Mouse (Mus musculus): Measurements from ENCODE around the gene Flrt1. TPM values are rescaled to one million over a fixed set of nuclear protein-coding genes. Genes with fewer than 3 reads are reported as not detected.
A peak's percentile ranks its signal among the peaks of the same experiment; 100 is the strongest.

Gene Flrt1
- polyA plus RNA-seq, 1 experiment from 2014 or later: 9.5 TPM

DNA sequence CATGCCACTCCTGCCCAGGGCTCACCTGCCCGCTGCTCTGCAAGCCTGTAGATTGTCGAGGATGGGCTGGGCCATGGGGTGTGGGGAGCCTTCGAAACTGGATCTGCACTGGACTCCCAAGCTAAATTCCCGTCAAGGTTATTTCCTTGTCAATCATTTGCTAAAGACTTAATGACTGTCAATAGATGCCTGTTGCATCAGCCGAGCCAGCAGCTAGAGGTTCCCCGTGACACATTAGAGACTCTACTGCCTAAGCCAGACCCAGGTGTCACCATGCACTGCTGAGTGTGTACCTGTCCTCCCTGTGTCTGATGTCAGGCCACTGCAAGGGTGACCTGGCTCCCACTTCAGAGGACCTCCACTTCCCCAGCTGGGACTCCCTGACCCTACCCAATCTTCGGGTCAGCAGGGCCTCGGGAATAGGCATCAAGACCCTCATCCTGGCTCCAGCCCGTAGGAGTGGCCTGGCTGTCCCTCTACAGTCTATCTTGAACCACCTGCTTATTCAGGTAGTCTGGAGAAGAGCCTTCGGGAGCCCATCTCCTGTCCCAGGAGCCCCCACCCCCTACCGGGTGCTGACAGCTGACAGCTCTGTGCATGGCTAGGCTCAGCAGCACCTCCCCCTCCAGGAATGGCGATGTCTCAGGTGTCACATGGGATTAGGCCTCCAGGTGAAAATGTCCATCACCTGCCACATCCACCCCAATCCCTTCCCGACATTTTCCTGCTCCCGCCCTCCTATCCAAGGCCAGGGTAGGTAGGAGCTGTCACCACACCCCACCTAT lies 31.4 kb upstream of the Flrt1 start:
- 0 out of 2 replicates have a peak, but pooled peaks cover 3% of the 10 kb centered on the region for H3K27me3 ChIP-seq (replicated peaks; ENCODE audit: control insufficient read depth, insufficient read depth, low read length)
- no peak overlapping the region for H3K4me3 ChIP-seq (ENCODE audit: low read depth, low read length)
- no peaks in the 10 kb centered on the region for H3K9me3 ChIP-seq (replicated peaks; ENCODE audit: control insufficient read depth, low read length)
- H3K4me2 ChIP-seq (ENCODE audit: low read length): no peak overlapping the region
- peak overlapping the region; percentile 67; the same call in 1 of the 2 replicates for H3K27ac ChIP-seq (ENCODE audit: low read depth, low read length)
- no peak for ATAC-seq
- 43% methylated on average over 14 of the region's 14 CpGs for WGBS
- H3K36me3 ChIP-seq (ENCODE audit: control insufficient read depth, insufficient read depth, low read length): no peaks in the 10 kb centered on the region
- H3K4me1 ChIP-seq (ENCODE audit: control insufficient read depth, insufficient read depth, low read length): peaks cover 79% of the 10 kb centered on the region
- no peak for DNase-seq (ENCODE audit: low spot score)
- H3K9ac ChIP-seq (ENCODE audit: low read length): peak overlapping the region; percentile 21; the same call in 1 of the 2 replicates

DNA sequence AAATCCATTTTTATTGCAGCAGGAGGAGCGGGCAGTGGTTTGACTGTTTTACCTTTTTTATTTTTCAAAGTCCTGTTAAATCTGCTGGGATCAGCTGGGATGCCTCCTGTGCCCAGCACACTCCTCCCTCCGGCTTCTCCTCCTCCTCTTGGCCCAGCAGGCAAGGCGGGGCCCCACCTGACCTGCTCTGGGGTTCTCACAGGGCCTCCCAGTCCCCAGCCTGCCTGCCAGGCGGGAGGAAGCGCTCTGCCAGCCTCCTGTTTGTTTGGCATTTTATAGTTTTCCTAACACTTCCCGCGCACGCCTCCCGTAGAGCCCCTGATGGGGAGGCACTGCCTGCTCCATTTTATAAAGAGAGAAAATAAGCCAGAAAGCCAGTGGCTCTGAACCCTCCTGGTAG lies 30.5 kb upstream of the Flrt1 start:
- peak overlapping the region; percentile 21; the same call in 1 of the 2 replicates for H3K9ac ChIP-seq (ENCODE audit: low read length)
- ATAC-seq: peak; percentile 51; the same call in 1 of the 2 replicates

DNA sequence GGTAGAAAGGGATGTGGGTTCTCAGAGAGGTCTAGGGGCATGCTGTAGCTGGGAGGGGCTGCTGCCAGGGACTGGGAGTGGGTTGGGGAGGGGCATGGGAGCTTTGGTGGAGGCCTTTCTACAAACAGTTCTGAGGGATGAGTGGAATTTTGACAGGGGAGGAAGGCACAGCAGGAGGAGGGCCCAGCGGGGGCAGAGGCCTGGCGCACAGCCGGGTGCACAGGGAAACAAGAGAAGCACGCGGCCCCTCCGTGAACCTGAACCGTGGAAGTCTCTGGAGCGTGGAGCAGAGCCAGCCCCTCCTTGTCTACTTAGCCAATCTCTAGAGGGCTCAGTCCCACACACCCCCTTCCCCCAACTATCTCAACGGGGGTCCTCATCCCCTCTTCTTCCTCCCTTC lies 30.0 kb upstream of the Flrt1 start:
- Histone ChIP-seq H3K4me1 (ENCODE audit: control insufficient read depth, insufficient read depth, low read length) (peaks cover 66% of the 10 kb centered on the region), H3K27ac (ENCODE audit: low read depth, low read length) (peak overlapping the region; percentile 67), H3K9me3 (replicated peaks; ENCODE audit: control insufficient read depth, low read length) (no peaks in the 10 kb centered on the region), H3K9ac (ENCODE audit: low read length) (no peak overlapping the region), H3K4me3 (ENCODE audit: low read depth, low read length) (no peak overlapping the region), H3K4me2 (ENCODE audit: low read length) (peak overlapping the region; percentile 9), H3K27me3 (replicated peaks; ENCODE audit: control insufficient read depth, insufficient read depth, low read length) (0 out of 2 replicates have a peak, but pooled peaks cover 3% of the 10 kb centered on the region), H3K36me3 (ENCODE audit: control insufficient read depth, insufficient read depth, low read length) (no peaks in the 10 kb centered on the region)
- WGBS: under 1% methylated on average over 9 of the region's 9 CpGs
- ATAC-seq (peak; percentile 37; the same call in 1 of the 2 replicates), DNase-seq (ENCODE audit: low spot score) (no peak)

More for the DNA sequence above, 30.5 kb upstream of the Flrt1 start:
- Histone ChIP-seq H3K36me3 (ENCODE audit: control insufficient read depth, insufficient read depth, low read length) (no peaks in the 10 kb centered on the region), H3K4me1 (ENCODE audit: control insufficient read depth, insufficient read depth, low read length) (peaks cover 70% of the 10 kb centered on the region), H3K27me3 (replicated peaks; ENCODE audit: control insufficient read depth, insufficient read depth, low read length) (0 out of 2 replicates have a peak, but pooled peaks cover 3% of the 10 kb centered on the region), H3K4me2 (ENCODE audit: low read length) (peak overlapping the region; percentile 9), H3K27ac (ENCODE audit: low read depth, low read length) (peak overlapping the region; percentile 67), H3K4me3 (ENCODE audit: low read depth, low read length) (no peak overlapping the region), H3K9me3 (replicated peaks; ENCODE audit: control insufficient read depth, low read length) (no peaks in the 10 kb centered on the region)
- WGBS: 12% methylated on average over 9 of the region's 9 CpGs
- peak; percentile 71 for DNase-seq (ENCODE audit: low spot score)

DNA sequence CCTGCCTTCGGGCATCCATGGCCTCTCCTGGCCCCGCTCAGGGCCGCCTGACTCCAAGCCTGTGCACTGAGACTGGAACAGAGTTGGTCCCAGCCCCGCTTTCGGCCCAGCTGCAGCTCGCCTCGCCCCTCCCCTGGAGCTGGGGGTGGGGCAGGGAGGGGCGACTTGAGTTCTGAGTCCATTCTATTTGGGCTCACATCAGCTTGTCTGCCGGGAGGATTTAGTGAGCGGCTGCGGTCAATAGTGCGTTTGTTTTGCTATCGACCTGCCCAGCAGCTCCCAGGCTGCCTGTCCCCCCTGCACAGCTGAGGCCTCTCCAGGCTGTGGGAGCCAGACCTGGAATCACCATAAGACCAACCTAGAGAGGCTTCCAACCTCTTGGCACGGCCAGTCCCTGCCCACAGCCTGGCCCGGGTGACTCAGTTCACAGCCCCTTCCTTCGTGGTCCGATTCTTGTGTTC lies 29.1 kb upstream of the Flrt1 start:
- Histone ChIP-seq H3K27ac (ENCODE audit: low read depth, low read length) (peak overlapping the region; percentile 67), H3K4me2 (ENCODE audit: low read length) (no peak overlapping the region), H3K36me3 (ENCODE audit: control insufficient read depth, insufficient read depth, low read length) (no peaks in the 10 kb centered on the region), H3K27me3 (replicated peaks; ENCODE audit: control insufficient read depth, insufficient read depth, low read length) (0 out of 2 replicates have a peak, but pooled peaks cover 3% of the 10 kb centered on the region), H3K9ac (ENCODE audit: low read length) (no peak overlapping the region), H3K4me1 (ENCODE audit: control insufficient read depth, insufficient read depth, low read length) (peaks cover 57% of the 10 kb centered on the region), H3K9me3 (replicated peaks; ENCODE audit: control insufficient read depth, low read length) (no peaks in the 10 kb centered on the region), H3K4me3 (ENCODE audit: low read depth, low read length) (no peak overlapping the region)
- DNase-seq (ENCODE audit: low spot score) (no peak), ATAC-seq (0 out of 2 replicates have a peak, but pooled peaks have one; percentile 28)
- WGBS: 16% methylated on average over 17 of the region's 17 CpGs

DNA sequence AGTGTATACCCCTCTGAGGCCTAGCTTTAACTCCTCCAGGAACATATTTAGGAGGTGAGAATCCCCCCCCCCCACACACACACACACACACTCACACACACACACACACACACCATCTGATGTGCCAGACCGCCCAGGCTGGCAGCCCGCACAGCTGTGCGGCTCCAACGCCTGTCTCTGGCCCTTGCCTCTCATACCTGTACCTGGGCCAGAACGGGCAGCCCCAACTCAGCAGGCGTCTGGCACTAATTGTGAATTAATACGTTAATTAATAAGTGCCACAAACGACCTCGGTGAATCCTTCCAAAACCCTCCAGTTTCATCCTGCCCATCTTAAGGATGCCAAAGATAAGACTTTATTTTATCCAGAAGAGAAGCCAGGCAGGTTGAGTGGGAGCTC lies 27.9 kb upstream of the Flrt1 start:
- H3K36me3 ChIP-seq (ENCODE audit: control insufficient read depth, insufficient read depth, low read length): no peaks in the 10 kb centered on the region
- H3K4me3 ChIP-seq (ENCODE audit: low read depth, low read length): no peak overlapping the region
- no peaks in the 10 kb centered on the region for H3K9me3 ChIP-seq (replicated peaks; ENCODE audit: control insufficient read depth, low read length)
- no peak overlapping the region for H3K9ac ChIP-seq (ENCODE audit: low read length)
- H3K4me1 ChIP-seq (ENCODE audit: control insufficient read depth, insufficient read depth, low read length): peaks cover 66% of the 10 kb centered on the region
- H3K27me3 ChIP-seq (replicated peaks; ENCODE audit: control insufficient read depth, insufficient read depth, low read length): 0 out of 2 replicates have a peak, but pooled peaks cover under 1% of the 10 kb centered on the region
- peak overlapping the region; percentile 67 for H3K27ac ChIP-seq (ENCODE audit: low read depth, low read length)
- DNase-seq (ENCODE audit: low spot score) (no peak), ATAC-seq (peak; percentile 14; the same call in 1 of the 2 replicates)
- H3K4me2 ChIP-seq (ENCODE audit: low read length): no peak overlapping the region
- 39% methylated on average over 9 of the region's 9 CpGs for WGBS

DNA sequence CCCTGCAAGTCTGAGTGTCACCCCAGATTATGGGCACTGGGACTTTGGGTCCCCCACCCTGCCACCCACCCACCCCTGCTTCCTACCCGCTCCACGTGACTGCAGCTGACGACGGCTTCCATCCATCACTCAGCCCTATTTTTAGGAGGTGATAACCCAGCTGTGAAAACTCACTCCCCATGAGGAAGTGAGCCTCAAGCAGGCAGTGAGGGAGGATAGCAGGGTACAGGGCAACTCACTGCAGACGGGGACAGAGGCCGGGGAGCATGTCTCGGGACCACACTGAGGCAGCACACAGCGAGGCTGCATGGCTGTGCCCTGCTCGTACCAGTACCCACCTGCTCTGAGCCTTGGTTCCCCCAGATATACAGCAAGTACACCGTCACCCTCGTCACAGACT lies 24.8 kb upstream of the Flrt1 start:
- 82% methylated on average over 11 of the region's 11 CpGs for WGBS
- no peak overlapping the region for H3K4me2 ChIP-seq (ENCODE audit: low read length)
- H3K4me1 ChIP-seq (ENCODE audit: control insufficient read depth, insufficient read depth, low read length): peaks cover 43% of the 10 kb centered on the region

DNA sequence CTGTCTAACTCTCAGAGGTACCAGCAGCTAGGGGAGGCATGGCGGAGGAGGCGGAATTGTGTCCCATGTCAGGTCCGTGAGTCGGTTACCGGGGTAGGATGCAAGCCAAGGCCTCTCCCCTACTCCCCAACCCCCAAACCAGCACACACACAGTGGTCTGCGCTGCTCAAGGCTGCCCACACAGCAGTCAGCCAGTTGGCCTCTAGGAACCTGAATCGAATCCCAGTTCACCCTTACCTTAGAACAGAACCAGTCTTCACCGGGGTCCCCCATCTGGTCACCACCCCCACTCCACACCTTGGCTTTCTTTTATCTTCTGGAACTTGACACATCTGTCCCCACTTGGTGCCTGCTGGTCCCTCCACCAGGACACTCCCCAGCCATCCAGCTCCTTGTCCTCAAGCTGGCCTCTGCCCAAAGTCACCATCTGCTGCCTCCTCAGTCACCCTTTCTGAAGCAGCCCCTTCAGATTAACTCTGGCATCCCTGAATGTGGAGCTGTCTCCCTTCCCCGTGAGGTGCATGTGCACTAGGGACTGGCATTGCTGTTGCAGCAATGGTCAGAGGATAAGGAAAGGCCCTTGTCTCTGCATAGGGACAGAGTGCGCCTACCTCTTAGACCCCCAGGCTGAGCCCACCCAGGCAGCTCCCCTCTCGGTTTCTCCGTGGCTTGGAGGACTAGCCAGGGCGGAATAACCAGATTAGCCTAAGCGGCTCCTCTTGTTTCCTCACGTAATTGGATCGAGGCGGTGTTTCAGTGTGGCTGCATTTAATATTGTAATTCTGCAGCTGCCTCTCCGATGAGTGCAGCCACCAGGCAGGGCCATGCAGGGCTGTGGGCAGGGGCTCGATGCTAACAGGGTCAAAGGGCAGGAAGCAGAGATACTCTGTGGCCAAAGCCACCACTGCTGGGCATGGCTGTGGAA lies 23.3 kb upstream of the Flrt1 start:
- peak; percentile 35 for ATAC-seq
- H3K4me3 ChIP-seq (ENCODE audit: low read depth, low read length): no peak overlapping the region

More for the DNA sequence above, 24.8 kb upstream of the Flrt1 start:
- Histone ChIP-seq H3K27ac (ENCODE audit: low read depth, low read length) (no peak overlapping the region), H3K36me3 (ENCODE audit: control insufficient read depth, insufficient read depth, low read length) (no peaks in the 10 kb centered on the region), H3K9ac (ENCODE audit: low read length) (no peak overlapping the region), H3K9me3 (replicated peaks; ENCODE audit: control insufficient read depth, low read length) (no peaks in the 10 kb centered on the region), H3K4me3 (ENCODE audit: low read depth, low read length) (no peak overlapping the region), H3K27me3 (replicated peaks; ENCODE audit: control insufficient read depth, insufficient read depth, low read length) (no peaks in the 10 kb centered on the region)
- DNase-seq (ENCODE audit: low spot score) (no peak), ATAC-seq (no peak)

DNA sequence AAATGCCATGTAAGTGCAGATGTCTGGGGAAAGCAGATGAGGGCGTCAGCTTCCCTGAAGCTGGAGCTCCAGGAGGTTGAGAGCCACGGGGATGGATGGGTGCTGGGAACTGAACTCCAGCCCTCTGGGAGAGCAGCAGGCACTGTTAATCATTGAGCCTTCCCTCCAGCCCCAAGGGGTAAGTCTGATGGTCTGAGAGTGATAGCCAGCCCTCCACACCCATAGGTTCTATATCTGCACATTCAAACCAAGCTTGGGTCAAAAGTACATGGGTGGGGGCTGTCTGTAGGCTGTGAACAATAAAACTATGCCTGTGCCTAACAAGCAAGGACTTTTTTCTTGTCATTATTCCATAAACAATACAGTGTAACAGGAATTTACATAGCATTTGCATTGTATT lies 21.4 kb upstream of the Flrt1 start:
- 80% methylated on average over 2 of the region's 2 CpGs for WGBS
- H3K4me2 ChIP-seq (ENCODE audit: low read length): no peak overlapping the region
- H3K4me1 ChIP-seq (ENCODE audit: control insufficient read depth, insufficient read depth, low read length): peaks cover 28% of the 10 kb centered on the region
- H3K9me3 ChIP-seq (replicated peaks; ENCODE audit: control insufficient read depth, low read length): no peaks in the 10 kb centered on the region
- ATAC-seq: no peak
- no peaks in the 10 kb centered on the region for H3K27me3 ChIP-seq (replicated peaks; ENCODE audit: control insufficient read depth, insufficient read depth, low read length)
- H3K9ac ChIP-seq (ENCODE audit: low read length): no peak overlapping the region
- no peak overlapping the region for H3K27ac ChIP-seq (ENCODE audit: low read depth, low read length)
- no peaks in the 10 kb centered on the region for H3K36me3 ChIP-seq (ENCODE audit: control insufficient read depth, insufficient read depth, low read length)
- DNase-seq (ENCODE audit: low spot score): no peak
- H3K4me3 ChIP-seq (ENCODE audit: low read depth, low read length): no peak overlapping the region

More for the DNA sequence above, 23.3 kb upstream of the Flrt1 start:
- WGBS: 34% methylated on average over 19 of the region's 19 CpGs
- no peaks in the 10 kb centered on the region for H3K27me3 ChIP-seq (replicated peaks; ENCODE audit: control insufficient read depth, insufficient read depth, low read length)
- H3K9me3 ChIP-seq (replicated peaks; ENCODE audit: control insufficient read depth, low read length): no peaks in the 10 kb centered on the region
- peak overlapping the region; percentile 43; the same call in 1 of the 2 replicates for H3K9ac ChIP-seq (ENCODE audit: low read length)
- DNase-seq (ENCODE audit: low spot score): no peak
- peak overlapping the region; percentile 65; the same call in 1 of the 2 replicates for H3K27ac ChIP-seq (ENCODE audit: low read depth, low read length)
- no peak overlapping the region for H3K4me2 ChIP-seq (ENCODE audit: low read length)
- no peaks in the 10 kb centered on the region for H3K36me3 ChIP-seq (ENCODE audit: control insufficient read depth, insufficient read depth, low read length)
- H3K4me1 ChIP-seq (ENCODE audit: control insufficient read depth, insufficient read depth, low read length): peaks cover 28% of the 10 kb centered on the region

Data from forebrain, embryonic 14.5 days (tissue).